ENCODE assay signal across 22 mouse cellular contexts in the genomic region with DNA sequence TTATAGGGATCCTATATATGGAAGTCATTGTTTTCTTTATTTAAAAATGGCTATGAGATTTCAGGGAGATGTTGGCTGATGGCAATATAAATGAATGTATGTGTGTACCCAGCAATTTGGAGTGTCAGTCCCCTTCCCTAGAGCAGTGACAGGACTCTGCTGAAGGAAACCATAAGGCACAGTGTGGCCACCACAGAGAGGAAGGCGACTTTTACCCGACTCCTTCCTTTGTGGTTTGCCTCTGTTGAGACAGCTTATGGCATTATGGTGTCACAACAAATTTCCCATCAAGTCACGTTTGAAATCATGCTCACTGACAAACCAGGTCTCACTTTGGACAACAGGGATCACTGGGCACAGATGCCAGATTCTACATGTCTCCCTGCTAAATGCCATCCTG. TPM values are rescaled to one million over a fixed set of nuclear protein-coding genes. Genes with fewer than 3 reads are reported as not detected.
DNase-seq lines count a peak whose midpoint lies in the region; ATAC-seq lines count a peak whose summit lies in the region.
"Had no signal": no experiment of that assay in that cellular context is flagged by ENCODE, and none has a peak within 500 bp of the region (broad histone marks: within the 10 kb centered on the region; RNA-seq: fewer than 3 reads in every experiment).

No protein-coding gene starts in this region.

- ATAC-seq in common myeloid progenitor, adult 5-6 weeks (replicated peaks; ENCODE audit: low read depth, poor library complexity, severe bottlenecking), result peak; percentile 91
- ATAC-seq in hematopoietic stem cell, adult 5-6 weeks (replicated peaks in 1 of 2; ENCODE audit: insufficient read depth in 1 of 2, low FRiP score in 2 of 2, low TSS enrichment in 1 of 2, low read depth in 1 of 2, poor library complexity in 2 of 2, severe bottlenecking in 2 of 2), result peak; percentile 61 to 72; a peak in 3 of 4 replicates
- peak; percentile 88 for ATAC-seq in megakaryocyte progenitor cell, adult 5-6 weeks (replicated peaks; ENCODE audit: poor library complexity)
- ATAC-seq: CD4-positive, CD25-positive, alpha-beta regulatory T cell, adult 4 months; forebrain, embryonic 14.5 days; forebrain, embryonic 16.5 days; Patski had no signal

- peak; percentile 87 for DNase-seq in 416B (ENCODE audit: low read depth)
- no peak for DNase-seq in right cerebral cortex, adult 18-20 months
- DNase-seq in adrenal gland, postnatal 36 days, result no peak
- no peak for DNase-seq in right cerebral cortex, postnatal 36 days (ENCODE audit: low spot score in 2 of 2)
- DNase-seq: adrenal gland, adult 2 months; adrenal gland, postnatal 10 days; adrenal gland, postnatal 25 days; B cell, adult 2 months; cerebellum, adult 11-12 months; cerebellum, adult 2 months; cerebellum, adult 9-10 months; cerebellum, postnatal 10 days; cerebellum, postnatal 25 days; embryo, embryonic 11 days had no signal

RNA-seq across cellular contexts. Expression of a gene that starts 25.0 kb away (rescaled TPM):
- not detected in 2 replicates for total RNA-seq in common myeloid progenitor, adult 5-6 weeks (2017)
- total RNA-seq in hematopoietic stem cell, adult 5-6 weeks (2017), result not detected in 2 replicates
- not detected in 2 replicates for total RNA-seq in megakaryocyte progenitor cell, adult 5-6 weeks (2015)
- not detected in 2 replicates for total RNA-seq in megakaryocyte progenitor cell, adult 5-6 weeks (2017)
- total RNA-seq in adrenal gland, postnatal 36 days (2021), result under 1 TPM; 0.73 to 0.76 TPM
- total RNA-seq: CH12.LX had no signal
